Mouse (Mus musculus): ENCODE measurements around the gene Klhl5.

GRCm38 (mm10) chr5:65071689-65072118 is 35.6 kb upstream of the Klhl5 start:
- no peak for TF ChIP-seq CTCF (IDR thresholded peaks at IDR 0.05)
- no peak for TF ChIP-seq EP300 (IDR thresholded peaks at IDR 0.05)
